Mouse (Mus musculus) kidney, adult 2 months (tissue): ENCODE measurements around the gene Paip2b. TPM values are rescaled to one million over a fixed set of nuclear protein-coding genes. Genes with fewer than 3 reads are reported as not detected.
"Not testable (repeated sequence)": the region's sequence is repeated elsewhere in the genome, so short reads cannot be mapped to it uniquely, and the experiment has no call there.

Experiments used
- DNase-seq: peaks from one replicate; pipeline ENCODE4 v3.0.0; 2021
- H3K27ac ChIP-seq: fragments of 200-500 bp; 2 replicates; pipeline ENCODE4 v1.5.1; 2012; ENCODE audit warnings: low read depth, low read length, control low read depth, inconsistent platforms; ENCODE audit not compliant: insufficient read depth
- H3K27me3 ChIP-seq: fragments of 200-500 bp; replicated peaks from 2 replicates; pipeline ENCODE4 v1.6.1; 2012; ENCODE audit warnings: mild to moderate bottlenecking, moderate library complexity, low read length, inconsistent platforms; ENCODE audit not compliant: control insufficient read depth, insufficient read depth
- H3K36me3 ChIP-seq: fragments of 200-500 bp; 2 replicates; pipeline ENCODE4 v1.6.1; 2012; ENCODE audit warnings: mild to moderate bottlenecking, moderate library complexity, low read length, inconsistent platforms; ENCODE audit not compliant: control insufficient read depth, insufficient read depth
- H3K4me1 ChIP-seq: fragments of 200-500 bp; 2 replicates; pipeline ENCODE4 v1.6.1; 2011; ENCODE audit warnings: low read length; ENCODE audit not compliant: control insufficient read depth, insufficient read depth
- H3K4me3 ChIP-seq: fragments of 200-500 bp; 2 replicates; pipeline ENCODE4 v1.5.1; 2011; ENCODE audit warnings: mild to moderate bottlenecking, low read depth, low read length, control low read depth; ENCODE audit not compliant: insufficient read depth
- CTCF ChIP-seq: fragments of 200-500 bp; conservative IDR thresholded peaks from 2 replicates; pipeline ENCODE4 v1.5.1; 2011; ENCODE audit warnings: low read depth, mild to moderate bottlenecking, control low read depth, low read length, moderate library complexity, mixed read lengths; ENCODE audit not compliant: insufficient read depth, insufficient read length
- POLR2A ChIP-seq: fragments of 200-500 bp; IDR thresholded peaks from one replicate; pipeline ENCODE4 v1.6.1; 2011; ENCODE audit warnings: low read depth, low read length, control low read depth
- WGBS: fragments of 180-500 bp; shearing (Covaris S2); methylation state at CpG from one replicate; pipeline ENCODE4 v1.1.7; 2018; 5-methylcytosine and 5-hydroxymethylcytosine counted together
- polyA plus RNA-seq: library from polyadenylated mRNA; depleted of rRNA; stranded (reverse); fragments of >200 nt; gene quantifications from 2 replicates; pipeline ENCODE4 v1.2.3, GENCODE M21; 2012

Gene Paip2b
- polyA plus RNA-seq, 1 experiment: 10.0 TPM

- Histone ChIP-seq H3K27me3 (no peaks in the 10 kb centered on the region), H3K4me3 (no peak overlapping the region), H3K4me1 (peaks cover 8% of the 10 kb centered on the region; the same call in 1 of the 2 replicates), H3K36me3 (no peaks in the 10 kb centered on the region), H3K27ac (no peak overlapping the region)
- DNase-seq: peak; percentile 73
- TF ChIP-seq CTCF (0 out of 2 replicates have a peak, but pooled peaks have one; percentile 28), POLR2A (no peak)
- WGBS: 41% methylated on average over 3 of the region's 3 CpGs
These were observed 34.9 kb downstream of the Paip2b start for GRCm38 (mm10) chr6:83796686-83797085.

GRCm38 (mm10) chr6:83795492-83795900 lies 36.0 kb downstream of the Paip2b start:
- no peak for TF ChIP-seq CTCF
- TF ChIP-seq POLR2A: no peak
- H3K4me1 ChIP-seq: peaks cover 8% of the 10 kb centered on the region; the same call in 1 of the 2 replicates
- no peaks in the 10 kb centered on the region for H3K27me3 ChIP-seq
- peak overlapping the region; percentile 80 for H3K27ac ChIP-seq
- 2% methylated on average over 13 of the region's 13 CpGs for WGBS
- peak; percentile 56 for DNase-seq
- no peaks in the 10 kb centered on the region for H3K36me3 ChIP-seq
- peak overlapping the region; percentile 77 for H3K4me3 ChIP-seq

GRCm38 (mm10) chr6:83794760-83795296 lies 36.7 kb downstream of the Paip2b start, which contains the start of gene Nagk:
Gene Nagk (plus strand): TSS chr6:83794982.
- Histone ChIP-seq H3K4me1 (peaks cover 8% of the 10 kb centered on the region; the same call in 1 of the 2 replicates), H3K36me3 (no peaks in the 10 kb centered on the region), H3K4me3 (peak within 1 kb of the TSS; percentile 77), H3K27ac (peak within 1 kb of the TSS; percentile 80), H3K27me3 (no peaks in the 10 kb centered on the region)
- DNase-seq: peak; percentile 97
- TF ChIP-seq CTCF: 0 out of 2 replicates have a peak, but pooled peaks have one; percentile 0
- TF ChIP-seq POLR2A: peak; percentile 71
- under 1% methylated on average over 43 of the region's 43 CpGs for WGBS

GRCm38 (mm10) chr6:83791251-83791890 lies 40.2 kb downstream of the Paip2b start:
- 66% methylated on average over 4 of the region's 4 CpGs for WGBS
- H3K4me1 ChIP-seq: peaks cover 5% of the 10 kb centered on the region; the same call in 1 of the 2 replicates
- DNase-seq: no peak
- H3K36me3 ChIP-seq: no peaks in the 10 kb centered on the region
- H3K27me3 ChIP-seq: no peaks in the 10 kb centered on the region
- TF ChIP-seq CTCF (no peak), POLR2A (no peak)
- no peak overlapping the region for H3K4me3 ChIP-seq
- no peak overlapping the region for H3K27ac ChIP-seq

GRCm38 (mm10) chr6:83790533-83790932 lies 41.0 kb downstream of the Paip2b start:
- not testable (repeated sequence) for H3K27ac ChIP-seq, H3K36me3 ChIP-seq, H3K27me3 ChIP-seq, DNase-seq, H3K4me1 ChIP-seq, H3K4me3 ChIP-seq
- WGBS: 93% methylated on average over 5 of the region's 5 CpGs

- Histone ChIP-seq H3K36me3 (no peaks in the 10 kb centered on the region), H3K27ac (no peak overlapping the region), H3K4me1 (no peaks in the 10 kb centered on the region), H3K4me3 (no peak overlapping the region), H3K27me3 (no peaks in the 10 kb centered on the region)
- 62% methylated on average over 7 of the region's 7 CpGs for WGBS
- TF ChIP-seq CTCF: no peak
- no peak for TF ChIP-seq POLR2A
- no peak for DNase-seq
These were observed 43.0 kb downstream of the Paip2b start for GRCm38 (mm10) chr6:83788554-83788953.

GRCm38 (mm10) chr6:83786426-83786825 lies 45.1 kb downstream of the Paip2b start:
- Histone ChIP-seq H3K4me1 (no peaks in the 10 kb centered on the region), H3K27ac (no peak overlapping the region), H3K36me3 (no peaks in the 10 kb centered on the region), H3K4me3 (no peak overlapping the region), H3K27me3 (no peaks in the 10 kb centered on the region)
- TF ChIP-seq POLR2A: no peak
- TF ChIP-seq CTCF: no peak
- DNase-seq: no peak
- 66% methylated on average over 3 of the region's 3 CpGs for WGBS
